Mouse (Mus musculus): ENCODE results near the gene Dock9.

Gene Dock9

GRCm38 (mm10) chr14:121527201-121527600 is 270.4 kb downstream of the Dock9 start:
- DNase-seq (ENCODE audit: low read depth, low spot score), result peak; percentile 60

- DNase-seq (ENCODE audit: low read depth, low spot score), result no peak
These were observed 275.9 kb downstream of the Dock9 start for GRCm38 (mm10) chr14:121521709-121522108.

- DNase-seq (ENCODE audit: low read depth, low spot score), result no peak
These were observed 280.8 kb downstream of the Dock9 start for GRCm38 (mm10) chr14:121516881-121517280.

GRCm38 (mm10) chr14:121508929-121509328 is 288.7 kb downstream of the Dock9 start:
- DNase-seq (ENCODE audit: low read depth, low spot score), result no peak

- DNase-seq (ENCODE audit: low read depth, low spot score), result no peak
These were observed 291.3 kb downstream of the Dock9 start for GRCm38 (mm10) chr14:121506336-121506735.

GRCm38 (mm10) chr14:121505485-121505860 is 292.2 kb downstream of the Dock9 start:
- no peak for DNase-seq (ENCODE audit: low read depth, low spot score)

- DNase-seq (ENCODE audit: low read depth, low spot score), result no peak
These were observed 292.7 kb downstream of the Dock9 start, which contains the start of gene Slc15a1 for GRCm38 (mm10) chr14:121504781-121505484. Slc15a1 (minus strand) TSS chr14:121505252.

GRCm38 (mm10) chr14:121500577-121500976 is 297.1 kb downstream of the Dock9 start:
- no peak for DNase-seq (ENCODE audit: low read depth, low spot score)

GRCm38 (mm10) chr14:121499769-121500168 is 297.9 kb downstream of the Dock9 start:
- DNase-seq (ENCODE audit: low read depth, low spot score), result no peak

GRCm38 (mm10) chr14:121497800-121498199 is 299.8 kb downstream of the Dock9 start:
- no peak for DNase-seq (ENCODE audit: low read depth, low spot score)

GRCm38 (mm10) chr14:121495741-121496140 is 301.9 kb downstream of the Dock9 start:
- DNase-seq (ENCODE audit: low read depth, low spot score), result no peak

- no peak for DNase-seq (ENCODE audit: low read depth, low spot score)
These were observed 302.5 kb downstream of the Dock9 start for GRCm38 (mm10) chr14:121495120-121495519.

GRCm38 (mm10) chr14:121494238-121494637 is 303.4 kb downstream of the Dock9 start:
- DNase-seq (ENCODE audit: low read depth, low spot score), result no peak

GRCm38 (mm10) chr14:121493712-121494111 is 303.9 kb downstream of the Dock9 start:
- no peak for DNase-seq (ENCODE audit: low read depth, low spot score)

GRCm38 (mm10) chr14:121492328-121492727 is 305.3 kb downstream of the Dock9 start:
- no peak for DNase-seq (ENCODE audit: low read depth, low spot score)

Measured in A20 (cell line).